Mouse (Mus musculus) limb, embryonic 14.5 days (tissue): ENCODE measurements at regions not wholly inside any gene's neighbourhood (a gene's known extent, or its start where the extent isn't known, plus 50 kb on each side); places are given as distances from the start of the nearest gene placed in this dataset.

Source experiments
- ATAC-seq: fragments of 200-750 bp; cut with Nextera tagmentation; 2 replicates; pipeline ENCODE4 v1.8.0; 2017; ENCODE audit warnings: low read depth, moderate number of reproducible peaks, moderate TSS enrichment; ENCODE audit not compliant: low FRiP score
- DNase-seq: peaks from one replicate; pipeline ENCODE4 v3.0.0-alpha.2; 2015; ENCODE audit warnings: low spot score
- H3K27ac ChIP-seq: fragments of 300-500 bp; sonication (generic); replicated peaks from 2 replicates; pipeline ENCODE4 v1.5.1; 2014; ENCODE audit warnings: low read depth, mild to moderate bottlenecking, low read length, moderate library complexity, mixed read lengths
- H3K27me3 ChIP-seq: fragments of 300-500 bp; sonication (generic); 2 replicates; pipeline ENCODE4 v1.6.1; 2014; ENCODE audit warnings: low read length, mixed read lengths; ENCODE audit not compliant: control insufficient read depth, insufficient read depth
- H3K36me3 ChIP-seq: fragments of 300-500 bp; sonication (generic); 2 replicates; pipeline ENCODE4 v1.6.1; 2014; ENCODE audit warnings: mild to moderate bottlenecking, low read length, moderate library complexity, mixed read lengths; ENCODE audit not compliant: control insufficient read depth, insufficient read depth
- H3K4me1 ChIP-seq: fragments of 300-500 bp; sonication (generic); 2 replicates; pipeline ENCODE4 v1.6.1; 2014; ENCODE audit warnings: antibody characterized with exemption, low read length, mixed read lengths; ENCODE audit not compliant: control insufficient read depth, insufficient read depth
- H3K4me2 ChIP-seq: fragments of 300-500 bp; sonication (generic); replicated peaks from 2 replicates; pipeline ENCODE4 v1.6.1; 2014; ENCODE audit warnings: low read depth, mild to moderate bottlenecking, low read length, moderate library complexity; ENCODE audit not compliant: severe bottlenecking
- H3K4me3 ChIP-seq: fragments of 300-500 bp; sonication (generic); replicated peaks from 2 replicates; pipeline ENCODE4 v1.5.1; 2014; ENCODE audit warnings: low read length
- H3K9ac ChIP-seq: fragments of 300-500 bp; sonication (generic); 2 replicates; pipeline ENCODE4 v1.6.1; 2014; ENCODE audit warnings: mild to moderate bottlenecking, low read depth, low read length, moderate library complexity; ENCODE audit not compliant: severe bottlenecking
- H3K9me3 ChIP-seq: fragments of 300-500 bp; sonication (generic); 2 replicates; pipeline ENCODE4 v1.6.1; 2016; ENCODE audit warnings: low read length; ENCODE audit not compliant: control insufficient read depth
- POLR2A ChIP-seq: fragments of 200-500 bp; IDR thresholded peaks from 2 replicates; pipeline ENCODE4 v1.8.0; 2012; ENCODE audit warnings: inconsistent platforms, mild to moderate bottlenecking, moderate library complexity, borderline replicate concordance; ENCODE audit not compliant: insufficient read depth, insufficient read length; ENCODE audit errors: extremely low read depth
- WGBS: fragments of 180-500 bp; shearing (Covaris S2); extraction: QIAGEN DNeasy Blood & Tissue Kit; methylation state at CpG from one replicate; pipeline ENCODE4 v1.1.7; 2014; 5-methylcytosine and 5-hydroxymethylcytosine counted together

DNA sequence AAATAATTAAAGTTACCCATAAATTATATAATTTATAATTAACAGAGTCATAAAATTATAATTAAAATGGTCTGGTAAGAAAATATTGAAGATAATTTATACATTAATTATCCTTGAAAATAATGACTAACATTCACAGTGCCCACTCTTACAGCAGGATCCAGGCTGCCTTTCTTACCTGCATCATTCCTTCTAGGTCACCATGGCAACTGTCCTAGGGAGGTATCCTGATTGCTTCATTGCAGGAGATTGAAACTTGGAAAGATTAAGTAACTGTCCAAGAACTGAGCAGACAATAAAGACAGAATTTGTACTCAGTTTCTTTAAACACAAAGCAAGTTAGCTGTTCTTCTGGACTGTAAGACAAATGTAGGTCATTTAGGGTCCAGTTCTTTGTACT is 416.7 kb upstream of the Id2 start:
- H3K27me3 ChIP-seq = no peaks in the 10 kb centered on the region
- ATAC-seq = no peak
- no peak for DNase-seq
- TF ChIP-seq POLR2A = no peak
- no peak overlapping the region for H3K4me3 ChIP-seq
- no peaks in the 10 kb centered on the region for H3K9me3 ChIP-seq
- no peak overlapping the region for H3K9ac ChIP-seq
- no peaks in the 10 kb centered on the region for H3K36me3 ChIP-seq
- no peak overlapping the region for H3K4me2 ChIP-seq
- H3K4me1 ChIP-seq = no peaks in the 10 kb centered on the region
- H3K27ac ChIP-seq = no peak overlapping the region

DNA sequence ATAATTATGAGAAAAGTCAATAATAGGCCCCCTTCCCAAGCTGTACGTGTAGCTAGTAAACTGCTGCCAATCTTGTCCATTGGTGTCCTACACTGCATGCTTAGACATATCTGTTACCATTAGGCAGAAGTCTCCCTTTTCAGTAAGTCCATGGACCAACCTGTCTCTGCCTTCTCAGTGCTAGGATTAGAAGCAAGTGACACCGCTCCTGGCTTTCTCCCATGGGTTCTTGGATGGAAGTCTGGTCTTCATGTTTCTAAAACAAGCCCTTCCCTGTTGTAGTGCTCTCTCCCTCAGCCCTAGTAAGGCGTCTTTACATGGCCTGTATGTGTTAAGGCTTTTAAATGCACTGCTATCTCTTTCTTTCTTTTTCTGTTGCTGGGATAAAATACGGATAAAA is 412.7 kb upstream of the Id2 start:
- TF ChIP-seq POLR2A = no peak
- no peaks in the 10 kb centered on the region for H3K4me1 ChIP-seq
- ATAC-seq = no peak
- no peak overlapping the region for H3K4me3 ChIP-seq
- DNase-seq = no peak
- no peaks in the 10 kb centered on the region for H3K27me3 ChIP-seq
- H3K27ac ChIP-seq = no peak overlapping the region
- WGBS = 87% methylated on average over 4 of the region's 4 CpGs
- peaks cover 13% of the 10 kb centered on the region; the same call in 1 of the 2 replicates for H3K9me3 ChIP-seq
- H3K4me2 ChIP-seq = no peak overlapping the region
- H3K9ac ChIP-seq = no peak overlapping the region
- H3K36me3 ChIP-seq = no peaks in the 10 kb centered on the region

DNA sequence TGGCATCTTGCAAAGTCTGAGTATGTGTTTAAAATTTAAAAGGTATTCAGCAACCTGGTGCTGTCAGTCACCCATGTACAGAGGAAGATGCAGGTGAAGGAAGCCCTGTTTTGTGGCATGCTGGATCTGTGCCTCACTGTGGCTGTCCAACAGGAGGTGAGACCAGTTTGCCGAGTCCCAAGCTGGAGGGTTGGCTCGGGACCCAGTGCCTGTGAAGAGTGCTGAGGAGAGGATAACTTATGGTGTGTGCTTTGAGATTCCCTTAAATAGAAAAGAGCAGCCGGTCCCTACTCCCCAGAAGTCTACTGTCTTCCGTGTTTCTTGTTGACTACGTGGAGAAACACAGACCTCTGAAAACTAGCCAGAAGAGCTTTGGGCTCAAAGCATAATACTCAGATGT is 396.3 kb upstream of the Id2 start:
- Histone ChIP-seq H3K4me3 (no peak overlapping the region), H3K27me3 (no peaks in the 10 kb centered on the region), H3K4me2 (no peak overlapping the region), H3K27ac (no peak overlapping the region), H3K4me1 (no peaks in the 10 kb centered on the region), H3K36me3 (no peaks in the 10 kb centered on the region), H3K9ac (no peak overlapping the region), H3K9me3 (no peaks in the 10 kb centered on the region)
- TF ChIP-seq POLR2A = no peak
- WGBS = 86% methylated on average over 5 of the region's 5 CpGs
- DNase-seq = no peak
- no peak for ATAC-seq

DNA sequence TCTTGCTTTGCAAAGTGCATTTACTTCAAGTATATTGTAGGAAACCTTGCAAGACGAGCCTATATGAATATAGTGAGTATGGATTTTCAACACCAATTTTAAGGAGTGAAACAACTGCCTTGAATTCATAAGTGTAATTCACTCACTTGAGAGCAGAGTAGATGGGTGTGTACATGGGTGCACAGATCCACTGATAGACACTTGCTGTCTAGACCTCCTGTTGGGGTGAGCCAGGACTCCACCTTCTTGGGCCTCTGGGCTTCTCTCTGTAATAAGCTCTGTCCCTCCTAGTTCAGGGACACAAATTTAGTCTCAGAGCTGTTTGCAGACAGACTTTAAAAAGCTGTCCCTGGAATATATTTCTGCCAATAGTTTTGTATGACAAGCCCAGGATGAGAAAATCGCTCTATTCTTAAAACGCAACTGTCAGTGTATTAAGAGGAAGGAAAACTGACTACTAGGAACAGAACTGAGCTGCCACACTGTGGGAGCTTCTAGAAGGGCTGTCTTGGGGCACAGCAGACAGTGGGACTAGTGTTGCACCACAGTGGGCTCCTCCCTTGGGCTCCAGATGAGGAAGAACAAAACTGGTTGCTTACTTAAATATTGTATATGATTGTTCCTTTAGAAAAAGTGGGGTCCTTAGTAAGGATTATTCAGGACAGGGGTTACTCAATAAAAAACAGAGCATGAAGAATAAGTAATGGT is 395.7 kb upstream of the Id2 start:
- no peaks in the 10 kb centered on the region for H3K27me3 ChIP-seq
- no peak overlapping the region for H3K27ac ChIP-seq
- H3K4me1 ChIP-seq = no peaks in the 10 kb centered on the region
- no peak overlapping the region for H3K9ac ChIP-seq
- H3K36me3 ChIP-seq = no peaks in the 10 kb centered on the region
- no peak for ATAC-seq
- DNase-seq = no peak
- 95% methylated on average over 3 of the region's 3 CpGs for WGBS
- H3K4me2 ChIP-seq = no peak overlapping the region
- no peaks in the 10 kb centered on the region for H3K9me3 ChIP-seq
- H3K4me3 ChIP-seq = no peak overlapping the region
- TF ChIP-seq POLR2A = no peak

DNA sequence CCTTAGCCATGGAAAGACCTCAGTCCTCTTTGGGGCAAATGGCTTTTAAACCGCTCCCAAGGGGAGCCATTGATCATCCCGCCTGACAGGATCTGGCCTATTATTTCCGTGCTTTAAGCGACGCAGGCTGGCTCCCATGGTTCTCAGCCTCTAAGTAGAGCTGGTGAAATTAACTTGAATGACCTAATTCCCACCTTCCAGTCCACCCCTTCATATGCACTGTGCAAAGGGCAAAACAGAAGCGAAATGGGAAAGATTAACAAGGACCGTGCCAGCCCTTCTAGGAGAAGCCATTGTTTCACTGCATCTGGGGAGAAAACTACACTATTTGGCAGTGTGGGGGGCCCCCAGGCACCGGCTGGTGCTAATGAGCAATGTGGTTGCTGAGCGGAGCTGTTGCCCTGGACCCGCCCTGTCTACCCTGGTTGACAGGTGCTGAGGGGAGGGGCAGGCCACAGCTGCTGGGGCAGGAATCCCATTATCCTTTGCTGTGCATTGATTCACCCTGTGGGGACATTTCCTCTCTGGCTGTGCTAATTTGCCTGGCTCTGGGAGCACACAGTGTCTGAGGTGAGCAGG is 378.3 kb upstream of the Id2 start:
- ATAC-seq = no peak
- Histone ChIP-seq H3K36me3 (no peaks in the 10 kb centered on the region), H3K4me2 (0 out of 2 replicates have a peak overlapping the region, but pooled peaks have one; percentile 10), H3K9ac (no peak overlapping the region), H3K27me3 (no peaks in the 10 kb centered on the region), H3K4me3 (no peak overlapping the region), H3K4me1 (peaks cover 10% of the 10 kb centered on the region), H3K9me3 (no peaks in the 10 kb centered on the region), H3K27ac (no peak overlapping the region)
- WGBS = 10% methylated on average over 10 of the region's 10 CpGs
- DNase-seq = peak; percentile 44
- no peak for TF ChIP-seq POLR2A
